Mouse (Mus musculus) MEL (cell line): ENCODE data around the gene Mcl1. TPM values are rescaled to one million over a fixed set of nuclear protein-coding genes. Genes with fewer than 3 reads are reported as not detected.

Experiments
- DNase-seq: peaks from one replicate; pipeline ENCODE4 v3.0.0; 2011; ENCODE audit warnings: low read depth, low spot score
- H3K27ac ChIP-seq: 2 replicates; pipeline ENCODE4 v1.5.1; 2012; ENCODE audit warnings: low read depth, mild to moderate bottlenecking, control low read depth, low read length, moderate library complexity; ENCODE audit not compliant: control insufficient read depth
- H3K27me3 ChIP-seq, 2 experiments: fragments of 150-350 bp in 1 of 2; sonication (generic) in 1 of 2; 2 replicates each; pipeline ENCODE4 v1.6.1; 2012; ENCODE audit warnings: low read length in 2 of 2, mild to moderate bottlenecking in 2 of 2, improper control_type of control experiment in 1 of 2, moderate library complexity in 1 of 2; ENCODE audit not compliant: insufficient read depth in 2 of 2, control insufficient read depth in 1 of 2
- H3K36me3 ChIP-seq, 2 experiments: 2 replicates each; pipeline ENCODE4 v1.6.1; 2012 to 2014; ENCODE audit warnings: low read length in 2 of 2, improper control_type of control experiment in 1 of 2, inconsistent platforms in 1 of 2, mild to moderate bottlenecking in 1 of 2; ENCODE audit not compliant: insufficient read depth in 2 of 2, control insufficient read depth in 1 of 2
- H3K4me1 ChIP-seq, 2 experiments: fragments of 150-350 bp in 1 of 2; sonication (generic) in 1 of 2; 2 replicates each; pipeline ENCODE4 v1.6.1; 2012; ENCODE audit warnings: low read length in 2 of 2, improper control_type of control experiment in 1 of 2, mild to moderate bottlenecking in 1 of 2; ENCODE audit not compliant: insufficient read depth in 2 of 2, control insufficient read depth in 1 of 2
- H3K4me3 ChIP-seq, 2 experiments: fragments of 150-350 bp in 1 of 2; sonication (generic) in 1 of 2; 2 replicates each; pipeline ENCODE4 v1.5.1; 2012; ENCODE audit warnings: low read depth in 2 of 2, low read length in 2 of 2, mild to moderate bottlenecking in 2 of 2, moderate library complexity in 2 of 2, control low read depth in 1 of 2, improper control_type of control experiment in 1 of 2; ENCODE audit not compliant: control insufficient read depth in 1 of 2, insufficient read depth in 1 of 2
- H3K79me2 ChIP-seq: 2 replicates; pipeline ENCODE4 v1.6.1; 2012; ENCODE audit warnings: mild to moderate bottlenecking, low read length, moderate library complexity; ENCODE audit not compliant: control insufficient read depth, poor library complexity, insufficient read depth
- H3K9ac ChIP-seq: 2 replicates; pipeline ENCODE4 v1.6.1; 2012; ENCODE audit warnings: low read depth, mild to moderate bottlenecking, control low read depth, low read length, moderate library complexity; ENCODE audit not compliant: control insufficient read depth, poor library complexity, severe bottlenecking
- H3K9me3 ChIP-seq: fragments of 150-350 bp; sonication (generic); replicated peaks from 2 replicates; pipeline ENCODE4 v1.6.1; 2012; ENCODE audit warnings: mild to moderate bottlenecking, low read length, improper control_type of control experiment, moderate library complexity; ENCODE audit not compliant: insufficient read depth
- BHLHE40 ChIP-seq: IDR thresholded peaks from 2 replicates; pipeline ENCODE4 v1.6.1; 2012; ENCODE audit warnings: low read depth, mild to moderate bottlenecking, inconsistent platforms, low read length, improper control_type of control experiment, borderline replicate concordance
- CHD2 ChIP-seq: IDR thresholded peaks from 2 replicates; pipeline ENCODE4 v1.6.1; 2011; ENCODE audit warnings: low read length, improper control_type of control experiment
- CTCF ChIP-seq, 3 experiments: IDR thresholded peaks in 2 of 3; conservative IDR thresholded peaks in 1 of 3; 2 replicates each; pipeline ENCODE4 v1.5.1; 2011 to 2012; ENCODE audit warnings: low read length in 3 of 3, low read depth in 2 of 3, mild to moderate bottlenecking in 2 of 3, improper control_type of control experiment in 1 of 3, inconsistent platforms in 1 of 3, mixed read lengths in 1 of 3, moderate library complexity in 1 of 3; ENCODE audit not compliant: control insufficient read depth in 1 of 3, insufficient read depth in 1 of 3, poor library complexity in 1 of 3, severe bottlenecking in 1 of 3
- E2F4 ChIP-seq: IDR thresholded peaks from 2 replicates; pipeline ENCODE4 v1.6.1; 2011; ENCODE audit warnings: low read depth, low read length, improper control_type of control experiment, borderline replicate concordance
- GABPA ChIP-seq: IDR thresholded peaks from 2 replicates; pipeline ENCODE4 v1.6.1; 2012; ENCODE audit warnings: low read depth, mild to moderate bottlenecking, inconsistent platforms, low read length, improper control_type of control experiment, moderate library complexity
- GATA1 ChIP-seq: IDR thresholded peaks from 2 replicates; pipeline ENCODE4 v1.6.1; 2011; ENCODE audit warnings: low read depth, low read length, improper control_type of control experiment
- JUND ChIP-seq: IDR thresholded peaks from 2 replicates; pipeline ENCODE4 v1.6.1; 2011; ENCODE audit warnings: low read depth, mild to moderate bottlenecking, improper control_type of control experiment, low read length
- KAT2A ChIP-seq: conservative IDR thresholded peaks from 2 replicates; pipeline ENCODE4 v1.6.1; 2012; ENCODE audit warnings: low read depth, low read length, improper control_type of control experiment, inconsistent platforms
- MXI1 ChIP-seq: IDR thresholded peaks from 2 replicates; pipeline ENCODE4 v1.6.1; 2011; ENCODE audit warnings: mild to moderate bottlenecking, low read depth, low read length, improper control_type of control experiment
- MYB ChIP-seq: IDR thresholded peaks from 2 replicates; pipeline ENCODE4 v1.6.1; 2011; ENCODE audit warnings: mild to moderate bottlenecking, low read depth, low read length, improper control_type of control experiment
- NRF1 ChIP-seq: IDR thresholded peaks from 2 replicates; pipeline ENCODE4 v1.6.1; 2014; ENCODE audit warnings: low read depth, mild to moderate bottlenecking, inconsistent platforms, low read length, improper control_type of control experiment, moderate library complexity; ENCODE audit not compliant: poor library complexity, insufficient read depth, severe bottlenecking
- POLR2AphosphoS2 ChIP-seq: IDR thresholded peaks from 2 replicates; pipeline ENCODE4 v1.6.1; 2011; ENCODE audit warnings: low read length, improper control_type of control experiment
- POLR2AphosphoS5 ChIP-seq: IDR thresholded peaks from 2 replicates; pipeline ENCODE4 v1.6.1; 2012; ENCODE audit warnings: low read depth, borderline replicate concordance, mild to moderate bottlenecking, inconsistent platforms, low read length, moderate library complexity, mixed read lengths
- RAD21 ChIP-seq: IDR thresholded peaks from 2 replicates; pipeline ENCODE4 v1.6.1; 2011; ENCODE audit warnings: mild to moderate bottlenecking, low read depth, low read length, improper control_type of control experiment
- RCOR1 ChIP-seq: IDR thresholded peaks from 2 replicates; pipeline ENCODE4 v1.6.1; 2012; ENCODE audit warnings: low read depth, mild to moderate bottlenecking, inconsistent platforms, low read length, improper control_type of control experiment
- SIN3A ChIP-seq: IDR thresholded peaks from 2 replicates; pipeline ENCODE4 v1.6.1; 2012; ENCODE audit warnings: low read length, improper control_type of control experiment, inconsistent platforms
- UBTF ChIP-seq: IDR thresholded peaks from 2 replicates; pipeline ENCODE4 v1.6.1; 2012; ENCODE audit warnings: low read depth, mild to moderate bottlenecking, inconsistent platforms, low read length, improper control_type of control experiment, moderate library complexity, borderline replicate concordance; ENCODE audit not compliant: insufficient read depth
- polyA plus RNA-seq, 2 experiments: library from polyadenylated mRNA; stranded (reverse) in 1 of 2; unstranded in 1 of 2; fragments of >175 nt in 1 of 2; fragments of >200 nt in 1 of 2; gene quantifications; 2 replicates each; pipeline versions ENCODE4 v1.2.1 to v1.2.4; 2012; ENCODE audit warnings: low replicate concordance in 2 of 2, low read depth in 1 of 2; ENCODE audit not compliant: insufficient read length in 2 of 2, insufficient read depth in 1 of 2, missing spikeins in 1 of 2
- total RNA-seq: library from RNA; depleted of rRNA; stranded (reverse); fragments of 300-350 nt; gene quantifications from 2 replicates; pipeline ENCODE4 v1.2.3, GENCODE M21; 2012

Gene Mcl1
- total and polyA plus RNA-seq, 3 experiments = 142 to 211 (median 156) TPM

DNA sequence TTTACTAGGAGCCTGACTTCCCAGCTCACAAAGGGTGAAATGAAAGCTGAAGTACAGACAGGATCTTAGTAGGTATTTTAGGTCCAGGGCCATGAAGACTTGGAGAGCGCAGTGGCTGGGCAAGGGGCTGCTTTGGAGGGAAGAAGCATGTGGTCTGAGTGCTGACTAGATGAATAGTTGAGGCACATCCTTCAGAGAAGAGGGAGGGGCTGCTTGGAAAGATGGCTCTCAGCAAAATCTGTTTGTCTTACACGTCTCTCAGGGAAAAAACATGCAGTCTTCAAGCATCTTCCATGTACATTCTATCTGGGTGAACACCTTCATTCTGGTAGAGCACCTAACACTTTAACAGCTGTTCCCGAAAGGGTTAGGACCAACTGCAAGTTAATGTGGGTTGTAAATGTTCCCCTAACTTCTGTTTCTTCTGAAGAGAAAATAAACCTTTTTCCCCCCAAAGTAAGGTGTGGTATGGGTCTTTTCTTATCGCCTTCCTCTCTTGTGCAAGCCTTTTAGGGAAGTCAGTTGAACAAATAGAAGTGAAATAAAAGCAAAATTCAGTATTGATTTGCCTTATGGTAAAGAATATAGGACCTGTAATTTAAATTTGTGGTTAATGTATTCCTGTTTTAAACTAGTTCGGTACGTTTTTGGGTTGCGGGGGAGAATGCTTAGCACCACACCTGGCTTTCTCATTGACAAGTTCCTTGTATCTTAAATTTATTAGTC lies 4.3 kb downstream of the Mcl1 start (continued):
- no peak for TF ChIP-seq UBTF
- TF ChIP-seq, all 39 proteins: peak for 2

GRCm38 (mm10) chr3:95663486-95663885 lies 4.9 kb downstream of the Mcl1 start:
- Histone ChIP-seq H3K27ac (peak overlapping the region; percentile 32), H3K4me3 (no peak overlapping the region), H3K4me1 (peaks cover 45 to 55% of the 10 kb centered on the region in 2 experiments), H3K9me3 (no peaks in the 10 kb centered on the region), H3K9ac (no peak overlapping the region), H3K27me3 (no peaks in the 10 kb centered on the region), H3K79me2 (peaks cover 85% of the 10 kb centered on the region), H3K36me3 (peaks cover 46 to 69% of the 10 kb centered on the region in 2 experiments)
- no peak for TF ChIP-seq NRF1
- TF ChIP-seq CHD2 = no peak
- no peak for TF ChIP-seq BHLHE40
- TF ChIP-seq MXI1 = no peak
- TF ChIP-seq MYB = no peak
- no peak for TF ChIP-seq UBTF
- TF ChIP-seq CTCF (IDR thresholded peaks at IDR 0.05 in 2 of 3, conservative IDR thresholded peaks at IDR 0.05 in 1 of 3; ENCODE audit: control insufficient read depth in 1 of 3, insufficient read depth in 1 of 3, low read depth in 2 of 3, low read length in 3 of 3, poor library complexity in 1 of 3, severe bottlenecking in 1 of 3) = no peak
- no peak for TF ChIP-seq GABPA
- TF ChIP-seq E2F4 = no peak
- no peak for TF ChIP-seq RCOR1
- TF ChIP-seq KAT2A = no peak
- no peak for TF ChIP-seq SIN3A
- no peak for TF ChIP-seq RAD21
- no peak for TF ChIP-seq JUND
- no peak for TF ChIP-seq POLR2AphosphoS2
- TF ChIP-seq GATA1 = no peak
- TF ChIP-seq POLR2AphosphoS5 = no peak
- no peak for DNase-seq
